Mouse (Mus musculus): Measurements from ENCODE around the gene Extl1. TPM values are rescaled to one million over a fixed set of nuclear protein-coding genes. Genes with fewer than 3 reads are reported as not detected.

The Extl1 gene
- polyA plus RNA-seq, 1 experiment from 2014 or later: 0.11 TPM

GRCm38 (mm10) chr4:134306963-134307362 lies 76.7 kb downstream of the Extl1 start:
- 64% methylated on average over 2 of the region's 2 CpGs for WGBS
- Histone ChIP-seq H3K9ac (ENCODE audit: low read length) (no peak overlapping the region), H3K27me3 (ENCODE audit: control insufficient read depth, insufficient read depth, low read length) (no peaks in the 10 kb centered on the region), H3K27ac (ENCODE audit: low read depth, low read length) (no peak overlapping the region), H3K4me1 (ENCODE audit: control insufficient read depth, insufficient read depth, low read length) (peaks cover 4% of the 10 kb centered on the region; the same call in 1 of the 2 replicates), H3K9me3 (ENCODE audit: control insufficient read depth, low read length) (no peaks in the 10 kb centered on the region), H3K36me3 (ENCODE audit: control insufficient read depth, insufficient read depth, low read length) (no peaks in the 10 kb centered on the region), H3K4me3 (ENCODE audit: low read depth, low read length) (no peak overlapping the region), H3K4me2 (no peak overlapping the region)
- ATAC-seq (ENCODE audit: low FRiP score) (no peak), DNase-seq (ENCODE audit: low spot score, missing footprints) (no peak)

Other genes with a start within 250 kb of the Extl1 start
- 26.6 and 27.1 TPM in 2 replicates for gene Cep85, start 196.7 kb downstream of the Extl1 start, polyA plus RNA-seq (2014; fragmentation: Nextera tagmentation; extraction: Ambion mirVana)
- gene Gm7534, start 180.8 kb downstream of the Extl1 start, polyA plus RNA-seq (2014; fragmentation: Nextera tagmentation; extraction: Ambion mirVana): not detected in 2 replicates
- gene Catsper4, start 156.5 kb downstream of the Extl1 start, polyA plus RNA-seq (2014; fragmentation: Nextera tagmentation; extraction: Ambion mirVana): not detected in 2 replicates
- 0.05 TPM in 1 of 2 replicates, not detected in the other for gene Cnksr1, start 145.5 kb downstream of the Extl1 start, polyA plus RNA-seq (2014; fragmentation: Nextera tagmentation; extraction: Ambion mirVana)
- gene E130218I03Rik, start 140.2 kb downstream of the Extl1 start, polyA plus RNA-seq (2014; fragmentation: Nextera tagmentation; extraction: Ambion mirVana): 0.37 TPM in 1 of 2 replicates, not detected in the other
- 16.8 and 17.0 TPM in 2 replicates for gene Zfp593, start 138.3 kb downstream of the Extl1 start, polyA plus RNA-seq (2014; fragmentation: Nextera tagmentation; extraction: Ambion mirVana)
- 0.22 TPM in 1 of 2 replicates, not detected in the other for gene Gm30191, start 136.9 kb downstream of the Extl1 start, polyA plus RNA-seq (2014; fragmentation: Nextera tagmentation; extraction: Ambion mirVana)
- gene Grrp1, start 129.7 kb downstream of the Extl1 start, polyA plus RNA-seq (2014; fragmentation: Nextera tagmentation; extraction: Ambion mirVana): 4.2 and 5.1 TPM in 2 replicates
- gene Pdik1l, start 96.0 kb downstream of the Extl1 start, polyA plus RNA-seq (2014; fragmentation: Nextera tagmentation; extraction: Ambion mirVana): 24.5 and 28.8 TPM in 2 replicates
- gene Trim63, start 68.7 kb downstream of the Extl1 start, polyA plus RNA-seq (2014; fragmentation: Nextera tagmentation; extraction: Ambion mirVana): 0.11 TPM in 1 of 2 replicates, not detected in the other
- not detected in 2 replicates for gene Slc30a2, start 40.7 kb downstream of the Extl1 start, polyA plus RNA-seq (2014; fragmentation: Nextera tagmentation; extraction: Ambion mirVana)
- gene Pafah2, start 12.5 kb upstream of the Extl1 start, polyA plus RNA-seq (2014; fragmentation: Nextera tagmentation; extraction: Ambion mirVana): 8.8 and 10.0 TPM in 2 replicates
- 4,454 and 4,703 TPM in 2 replicates for gene Stmn1, start 84.5 kb upstream of the Extl1 start, polyA plus RNA-seq (2014; fragmentation: Nextera tagmentation; extraction: Ambion mirVana)
- gene Paqr7, start 112.8 kb upstream of the Extl1 start, polyA plus RNA-seq (2014; fragmentation: Nextera tagmentation; extraction: Ambion mirVana): 1.3 and 1.4 TPM in 2 replicates
- gene Aunip, start 127.1 kb upstream of the Extl1 start, polyA plus RNA-seq (2014; fragmentation: Nextera tagmentation; extraction: Ambion mirVana): 7.8 and 7.9 TPM in 2 replicates
- 132 and 140 TPM in 2 replicates for gene Mtfr1l, start 151.5 kb upstream of the Extl1 start, polyA plus RNA-seq (2014; fragmentation: Nextera tagmentation; extraction: Ambion mirVana)
- gene Selenon, start 168.3 kb upstream of the Extl1 start, polyA plus RNA-seq (2014; fragmentation: Nextera tagmentation; extraction: Ambion mirVana): 19.1 and 24.6 TPM in 2 replicates

Data from midbrain, embryonic 11.5 days (tissue).